Mouse (Mus musculus) gonadal fat pad, adult 2 months (tissue): ENCODE data around the gene Dnah17. TPM values are rescaled to one million over a fixed set of nuclear protein-coding genes. Genes with fewer than 3 reads are reported as not detected.

Experiments used
- DNase-seq: peaks from one replicate; pipeline ENCODE4 v3.0.0-alpha.2; 2012; ENCODE audit warnings: low read depth
- polyA plus RNA-seq: library from polyadenylated mRNA; depleted of rRNA; stranded (reverse); fragments of >200 nt; gene quantifications from 2 replicates; pipeline ENCODE4 v1.2.3, GENCODE M21; 2012; rRNA removed

The Dnah17 gene
- polyA plus RNA-seq, 1 experiment, result 0.16 TPM

DNA sequence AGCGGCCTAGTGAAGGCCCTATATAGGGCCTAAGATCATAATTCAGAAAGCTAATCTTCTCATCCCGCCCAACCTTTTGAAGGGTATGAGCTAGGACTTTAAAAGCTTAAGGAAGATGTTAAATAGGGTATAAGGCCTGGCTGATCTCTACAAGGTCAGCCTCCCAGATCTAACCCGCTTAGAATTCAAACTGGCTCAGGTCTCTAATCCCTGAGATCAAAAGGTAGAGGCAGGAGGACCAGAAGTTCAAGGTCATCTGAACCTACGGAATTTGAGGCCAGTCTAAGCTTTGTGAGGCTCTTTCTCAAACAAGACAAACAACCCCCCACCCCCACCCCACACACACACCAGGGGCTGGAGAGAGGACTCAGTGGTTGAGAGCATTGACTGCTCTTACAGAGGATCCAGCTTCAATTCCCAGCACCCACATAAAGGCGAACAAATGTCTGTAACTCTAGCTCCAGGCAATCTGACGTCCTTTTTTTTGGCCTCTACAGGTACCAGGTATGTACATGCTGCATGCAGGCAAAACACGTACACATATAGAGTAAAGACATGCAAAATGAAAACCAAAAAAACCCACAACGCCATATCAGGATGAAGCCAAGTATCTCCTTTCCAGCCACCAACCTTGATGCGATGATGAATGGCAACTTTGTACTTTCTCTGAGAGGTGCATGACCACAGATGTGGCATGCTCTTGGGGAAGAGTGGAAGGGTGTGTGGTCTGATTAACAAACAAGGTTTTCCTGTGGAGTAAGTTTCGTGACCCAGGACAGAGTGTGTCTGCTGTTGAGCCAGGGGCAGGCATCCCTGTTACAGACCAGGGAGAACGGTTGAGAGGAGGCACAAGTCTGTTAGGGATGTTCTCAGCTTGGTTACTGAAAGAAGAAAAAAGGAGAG is 157.5 kb downstream of the Dnah17 start:
- DNase-seq, result no peak

Other genes starting within 250 kb of the Dnah17 start
- gene Socs3, start 160.6 kb downstream of the Dnah17 start, polyA plus RNA-seq, result 4.5 and 5.4 TPM in 2 replicates
- gene Pgs1, start 144.3 kb downstream of the Dnah17 start, polyA plus RNA-seq, result 32.4 and 44.8 TPM in 2 replicates
- gene Cyth1, start 118.0 kb upstream of the Dnah17 start, polyA plus RNA-seq, result 18.2 and 19.6 TPM in 2 replicates
- gene Usp36, start 159.6 kb upstream of the Dnah17 start, polyA plus RNA-seq, result 11.6 and 13.6 TPM in 2 replicates
- gene Cep295nl, start 211.9 kb upstream of the Dnah17 start, polyA plus RNA-seq, result 0.95 and 1.4 TPM in 2 replicates
- gene Timp2, start 225.1 kb upstream of the Dnah17 start, polyA plus RNA-seq, result 161 and 230 TPM in 2 replicates